Mouse (Mus musculus): ENCODE measurements around the gene Agbl2. TPM values are rescaled to one million over a fixed set of nuclear protein-coding genes. Genes with fewer than 3 reads are reported as not detected.
"Not testable (repeated sequence)": the region's sequence is repeated elsewhere in the genome, so short reads cannot be mapped to it uniquely, and the experiment has no call there.

Agbl2 gene
- total RNA-seq, 2 experiments from 2014 or later: 1.6 to 2.0 TPM

GRCm38 (mm10) chr2:90816144-90816543 lies 33.6 kb downstream of the Agbl2 start:
- DNase-seq: no peak

- no peak for DNase-seq
Measured at GRCm38 (mm10) chr2:90818710-90819109, 36.2 kb downstream of the Agbl2 start.

GRCm38 (mm10) chr2:90820894-90821293 lies 38.4 kb downstream of the Agbl2 start:
- DNase-seq: no peak

- DNase-seq: no peak
Measured at GRCm38 (mm10) chr2:90822978-90823377, 40.5 kb downstream of the Agbl2 start.

GRCm38 (mm10) chr2:90823781-90824180 lies 41.3 kb downstream of the Agbl2 start:
- DNase-seq: no peak

GRCm38 (mm10) chr2:90824528-90824927 lies 42.0 kb downstream of the Agbl2 start:
- DNase-seq: not testable (repeated sequence)

- DNase-seq: no peak
Measured at GRCm38 (mm10) chr2:90825515-90826172, 43.1 kb downstream of the Agbl2 start.

GRCm38 (mm10) chr2:90828739-90829138 lies 46.2 kb downstream of the Agbl2 start:
- no peak for DNase-seq

- DNase-seq: no peak
Measured at GRCm38 (mm10) chr2:90833502-90833901, 51.0 kb downstream of the Agbl2 start.

- no peak for DNase-seq
Measured at GRCm38 (mm10) chr2:90838621-90839020, 56.1 kb downstream of the Agbl2 start.

- DNase-seq: no peak
Measured at GRCm38 (mm10) chr2:90843666-90844065, 61.1 kb downstream of the Agbl2 start.

GRCm38 (mm10) chr2:90844262-90844661 lies 61.7 kb downstream of the Agbl2 start:
- DNase-seq: no peak

- DNase-seq: no peak
Measured at GRCm38 (mm10) chr2:90845234-90845633, 62.7 kb downstream of the Agbl2 start.

- DNase-seq: peak; percentile 18
Measured at GRCm38 (mm10) chr2:90846171-90846570, 63.6 kb downstream of the Agbl2 start.

GRCm38 (mm10) chr2:90846597-90846954 lies 64.0 kb downstream of the Agbl2 start:
- DNase-seq: no peak

GRCm38 (mm10) chr2:90846955-90847680 lies 64.6 kb downstream of the Agbl2 start, which contains the start of gene Mtch2:
Mtch2 (plus strand) TSS chr2:90847155.
- peak; percentile 99 for DNase-seq

GRCm38 (mm10) chr2:90847681-90848050 lies 65.1 kb downstream of the Agbl2 start:
- DNase-seq: no peak

- no peak for DNase-seq
Measured at GRCm38 (mm10) chr2:90848331-90848730, 65.8 kb downstream of the Agbl2 start.

- DNase-seq: no peak
Measured at GRCm38 (mm10) chr2:90850401-90850800, 67.9 kb downstream of the Agbl2 start.

- no peak for DNase-seq
Measured at GRCm38 (mm10) chr2:90861486-90861885, 79.0 kb downstream of the Agbl2 start.

GRCm38 (mm10) chr2:90864184-90864583 lies 81.7 kb downstream of the Agbl2 start:
- no peak for DNase-seq

GRCm38 (mm10) chr2:90866524-90866923 lies 84.0 kb downstream of the Agbl2 start:
- DNase-seq: peak; percentile 92

- DNase-seq: peak; percentile 62
Measured at GRCm38 (mm10) chr2:90870136-90870601, 87.6 kb downstream of the Agbl2 start.
